Mouse (Mus musculus) T-helper 2 cell (primary cell): ENCODE data around the gene Fgf6.

Source experiments
- in situ Hi-C: fragments of 300-600 bp; cut with MboI, MseI; formaldehyde crosslinking; loops from one replicate; pipeline ENCODE4 v1.15.1; 2025; ENCODE audit warnings: high pct_unique_total_duplicates

The Fgf6 gene

DNA sequence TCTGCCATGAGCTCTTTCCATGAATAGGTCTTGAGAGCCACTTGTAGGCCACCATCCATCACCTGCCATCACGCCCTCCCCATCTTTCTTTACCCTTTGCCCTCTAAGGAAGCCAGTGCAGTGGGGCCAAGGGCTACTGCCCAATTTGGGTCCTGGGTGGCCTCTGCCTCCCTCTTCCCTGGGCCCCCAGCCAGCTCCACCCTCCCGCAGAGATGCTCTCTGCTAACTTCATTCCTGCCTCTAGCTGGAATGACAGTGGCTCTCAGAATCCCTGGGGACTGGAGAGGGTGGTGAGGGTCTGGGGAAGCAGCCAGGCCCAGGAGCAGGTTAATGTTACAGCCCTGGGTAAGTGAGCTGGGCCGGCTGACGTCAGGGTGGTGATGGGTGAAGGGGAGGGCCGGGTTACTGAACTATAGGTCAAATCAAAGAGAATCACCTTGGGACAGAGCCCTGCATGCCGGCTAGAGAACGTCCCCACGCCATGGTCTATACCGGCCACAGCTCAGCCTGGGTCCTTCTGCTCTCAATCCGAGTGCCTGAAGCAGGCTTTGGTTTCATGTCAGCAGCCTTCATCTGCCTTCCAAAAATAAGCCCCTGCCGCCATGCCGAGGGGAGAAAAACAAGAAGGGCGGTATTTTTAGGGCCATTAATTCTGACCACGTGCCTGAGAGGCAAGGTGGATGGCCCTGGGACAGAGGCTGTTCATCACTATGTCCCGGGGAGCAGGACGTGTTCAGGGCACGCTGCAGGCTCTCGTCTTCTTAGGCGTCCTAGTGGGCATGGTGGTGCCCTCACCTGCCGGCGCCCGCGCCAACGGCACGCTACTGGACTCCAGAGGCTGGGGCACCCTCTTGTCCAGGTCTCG, at the start of gene Fgf6:
Gene Fgf6 (plus strand): TSS at position 681 of the 865 bp plus-strand sequence.
- in situ Hi-C loops: no loop called here

DNA sequence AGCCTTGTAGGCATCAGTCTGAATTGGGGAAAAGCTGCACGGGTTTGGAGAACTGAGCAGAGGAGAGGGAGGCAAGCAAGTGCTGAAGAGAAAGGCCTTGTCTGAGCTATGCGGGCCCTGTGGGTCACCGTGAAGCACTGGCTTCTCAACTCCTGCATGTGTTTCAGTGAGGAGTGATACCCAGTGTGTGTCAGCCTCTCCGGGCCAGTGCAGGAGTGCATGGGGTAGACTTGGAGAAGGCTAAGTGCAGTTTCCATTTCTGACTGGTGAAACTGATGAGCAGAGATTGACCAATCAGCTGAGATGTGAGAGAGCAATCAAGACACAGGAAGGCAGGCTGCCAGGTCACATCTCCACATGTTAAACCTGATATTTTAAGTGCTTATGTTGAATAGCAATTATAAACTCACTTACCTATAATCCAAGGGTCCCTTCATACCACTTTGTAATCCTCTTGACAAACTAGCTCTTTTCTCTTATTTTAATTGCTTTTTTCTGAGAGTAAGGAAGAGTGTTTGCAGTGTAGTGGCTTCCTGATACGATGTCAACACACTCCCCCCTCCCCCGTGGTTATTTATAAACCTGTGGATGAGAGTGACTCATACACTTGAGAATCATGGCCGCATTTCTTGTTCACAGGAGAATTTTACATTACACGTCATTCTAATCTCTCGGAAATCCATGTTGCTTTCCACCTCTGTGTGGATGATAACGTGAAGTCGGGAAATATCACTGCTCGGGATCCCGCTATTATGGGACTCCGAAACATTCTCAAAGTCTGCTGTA, 49.0 kb upstream of the Fgf6 start:
- in situ Hi-C loops: loop anchor here (25.0 kb wide), 1 partner anchor 396 kb away; no protein-coding TSS in a partner anchor

DNA sequence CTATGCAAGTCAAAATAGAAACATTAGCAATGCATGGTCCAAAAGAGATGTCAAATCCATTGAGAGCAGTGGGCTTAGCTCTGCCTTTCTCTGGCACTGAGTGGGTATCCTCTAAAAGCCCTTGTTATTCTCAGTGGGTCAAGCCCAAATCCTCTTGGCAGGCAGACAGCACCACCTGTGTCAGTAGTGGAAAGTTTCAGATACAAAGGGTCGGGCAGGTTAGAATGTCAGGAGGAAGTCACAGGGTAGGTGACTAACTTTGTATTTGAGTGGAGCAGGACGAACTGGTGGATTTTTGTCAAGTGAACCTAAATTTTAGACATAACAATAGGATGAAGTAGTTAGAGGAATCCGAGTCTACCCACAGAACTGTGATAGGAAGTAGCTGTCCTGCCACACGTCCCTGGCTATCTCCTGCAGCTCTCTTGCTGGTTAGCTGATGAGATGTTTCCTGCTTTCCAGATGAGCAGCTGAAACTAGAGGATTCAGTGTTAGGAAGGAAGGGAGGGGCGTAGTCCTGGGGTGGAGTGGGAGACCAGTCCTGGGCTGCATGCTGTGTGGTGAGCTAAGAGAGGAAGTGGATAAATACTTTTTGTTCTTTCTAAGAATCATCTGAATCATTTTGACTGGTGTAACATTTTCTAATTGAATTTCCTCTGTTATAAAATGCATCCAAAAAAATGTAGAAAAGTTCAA, 33.7 kb upstream of the Fgf6 start:
- in situ Hi-C loops: no loop called here

DNA sequence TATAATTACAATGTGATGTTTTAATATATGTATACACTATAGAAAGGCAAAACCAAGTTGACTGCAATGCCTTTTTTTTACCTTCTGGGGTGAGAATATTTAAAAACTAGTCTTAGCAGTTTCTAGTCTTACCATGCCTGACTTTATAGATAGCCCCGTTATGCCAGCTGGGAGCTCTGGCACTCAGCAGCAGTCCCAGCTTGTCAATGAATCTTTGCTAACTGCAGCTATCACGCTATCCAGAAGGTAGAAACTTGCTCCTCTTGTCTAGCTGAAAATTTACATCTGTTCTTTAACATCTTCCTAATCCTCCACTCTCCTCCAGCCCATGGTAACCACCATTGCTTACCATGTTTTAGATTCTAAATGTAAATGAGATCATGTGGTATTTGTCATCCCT, 21.7 kb upstream of the Fgf6 start:
- in situ Hi-C loops: no loop called here

DNA sequence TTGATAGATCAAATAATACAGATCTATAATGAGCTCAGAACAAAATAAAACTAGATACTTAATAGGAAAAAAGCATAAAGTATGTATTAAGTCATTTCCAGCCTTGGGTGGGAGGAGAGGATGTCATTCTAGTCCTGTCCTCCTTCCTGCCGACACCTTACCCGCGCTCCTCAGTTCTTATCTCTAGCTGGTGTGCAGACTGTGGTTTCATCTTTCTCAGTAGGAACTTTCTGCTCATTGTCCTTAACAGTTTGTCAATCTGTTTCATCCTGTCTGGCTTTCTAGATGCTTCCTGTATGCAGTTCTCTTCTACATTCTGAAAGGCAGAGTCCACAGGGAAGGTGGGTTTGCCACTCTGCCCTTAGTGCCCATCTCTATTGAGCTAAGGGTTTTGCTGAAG, 19.9 kb upstream of the Fgf6 start:
- in situ Hi-C loops: no loop called here

DNA sequence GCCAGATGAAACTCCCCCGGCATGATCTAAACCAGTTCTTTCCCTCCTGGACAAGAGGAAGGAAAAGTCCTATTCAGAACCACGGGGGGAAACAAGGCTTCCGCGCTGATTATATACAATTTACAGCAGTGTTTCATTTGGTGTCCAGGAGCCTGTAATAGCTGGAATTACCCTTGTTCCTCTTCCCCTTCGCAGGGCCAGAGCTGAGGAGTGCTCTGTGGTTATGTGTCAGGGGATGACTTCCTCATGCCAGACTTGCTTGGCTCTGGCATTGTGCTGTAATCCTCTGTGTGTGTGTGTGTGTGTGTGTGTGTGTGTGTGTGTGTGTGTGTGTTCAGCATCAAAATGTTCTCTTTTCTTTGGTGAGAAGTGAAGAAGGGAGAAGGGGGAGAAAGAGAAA, 19.0 kb upstream of the Fgf6 start:
- in situ Hi-C loops: no loop called here

DNA sequence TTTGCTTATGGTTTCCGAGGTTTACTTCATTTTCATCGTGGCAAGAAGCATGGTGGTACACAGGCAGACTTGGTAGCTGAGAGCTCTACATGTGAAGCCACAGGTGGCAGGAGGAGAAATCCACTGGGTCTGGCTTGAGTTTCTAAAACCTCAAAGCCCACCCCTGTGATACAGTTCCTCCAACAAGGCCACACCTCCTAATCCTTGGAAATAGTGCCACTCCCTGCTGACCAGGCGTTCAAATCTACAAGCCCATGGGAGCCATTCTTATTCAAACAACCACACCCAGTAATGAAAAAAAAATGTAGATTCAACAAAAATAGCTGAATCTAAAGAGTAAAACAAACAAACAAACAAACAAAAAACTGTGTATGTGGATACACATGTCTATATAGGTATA, 9.7 kb upstream of the Fgf6 start:
- in situ Hi-C loops: no loop called here

DNA sequence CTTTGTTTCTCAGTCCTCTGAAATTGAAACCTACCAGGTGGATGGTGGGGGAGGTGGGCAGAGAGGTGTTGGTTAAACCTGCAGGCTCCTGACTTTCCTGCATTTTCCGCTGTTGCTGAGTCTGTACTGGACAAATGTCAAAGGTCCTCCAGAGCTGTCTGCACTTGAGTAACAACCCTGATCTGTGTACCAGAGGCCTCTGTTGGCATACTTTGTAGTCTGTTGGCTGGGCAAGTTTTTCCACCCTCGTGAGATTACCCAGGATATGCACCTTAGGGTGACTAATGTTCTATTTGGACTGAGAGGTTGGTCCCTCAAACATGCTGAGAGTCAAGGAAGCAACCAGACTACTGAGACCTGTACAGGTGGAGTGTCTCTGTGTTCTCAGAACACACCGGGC, 8.8 kb upstream of the Fgf6 start:
- in situ Hi-C loops: no loop called here

DNA sequence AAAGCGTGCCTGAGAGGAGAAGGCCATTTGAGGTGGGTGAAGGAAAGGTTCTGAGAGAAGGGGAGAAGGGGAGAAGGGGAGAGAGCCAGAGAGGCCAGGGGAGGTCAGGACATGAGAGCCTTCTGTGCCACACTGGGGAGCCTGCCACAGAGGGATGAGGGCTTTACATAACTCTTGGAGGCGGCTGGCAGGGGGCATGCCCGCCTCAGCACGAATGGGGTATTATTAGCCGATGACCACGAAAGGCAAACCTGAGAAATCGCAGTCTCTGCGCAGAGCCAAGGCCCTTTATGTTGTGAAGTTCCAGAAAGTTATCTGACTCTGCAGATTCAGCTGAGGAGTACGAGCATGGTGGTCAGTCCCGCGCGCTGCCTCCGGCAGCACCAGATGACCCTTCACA, 5.4 kb upstream of the Fgf6 start:
- in situ Hi-C loops: no loop called here

DNA sequence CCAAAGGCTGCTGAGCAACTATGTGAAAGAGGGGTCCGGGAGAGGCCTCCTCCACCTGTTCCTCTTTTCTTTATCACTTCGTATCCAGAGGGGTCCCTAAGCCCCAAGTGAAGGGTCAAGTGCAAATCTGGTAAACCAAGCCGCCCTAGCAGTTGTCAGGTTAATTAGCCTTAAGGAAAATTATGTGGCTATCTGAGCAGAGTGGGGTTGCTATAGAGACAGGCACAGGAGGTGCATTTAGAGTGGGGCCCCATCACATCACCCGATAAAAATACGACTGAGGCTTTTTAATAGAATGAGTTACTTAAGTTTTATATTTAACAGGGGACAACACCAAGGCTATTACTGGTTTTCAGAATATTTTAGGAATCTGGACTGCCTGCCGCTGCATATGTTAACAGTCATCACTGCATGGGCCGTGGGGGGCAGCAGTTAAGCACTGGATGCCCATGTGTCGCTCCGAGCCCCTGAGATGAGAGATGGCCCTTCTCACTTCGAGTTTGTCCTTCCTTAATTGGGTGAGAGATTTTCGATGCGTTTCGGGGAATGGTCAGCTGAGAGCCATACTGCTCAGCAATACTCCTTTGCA, 3.3 kb upstream of the Fgf6 start:
- in situ Hi-C loops: no loop called here

DNA sequence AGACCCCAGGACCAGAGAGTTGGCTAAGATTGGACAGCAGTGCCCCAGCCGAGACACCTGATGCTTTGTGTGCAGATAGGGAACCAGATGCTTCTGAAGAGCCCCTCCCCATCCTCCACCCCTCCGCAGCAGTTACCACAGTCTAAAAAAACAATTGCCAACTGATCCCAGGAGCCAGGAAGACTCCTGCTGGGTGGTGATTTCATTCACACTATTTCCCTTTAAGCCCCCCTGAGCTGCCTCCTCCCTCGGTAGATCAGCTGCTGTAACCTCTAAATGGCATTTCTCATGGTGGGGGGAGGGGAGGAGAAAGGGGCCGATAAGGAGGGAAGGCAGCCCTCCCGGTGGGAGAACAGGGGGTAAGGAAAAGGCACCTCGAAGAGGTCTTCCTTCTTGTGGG, 3.9 kb downstream of the Fgf6 start:
- in situ Hi-C loops: no loop called here

DNA sequence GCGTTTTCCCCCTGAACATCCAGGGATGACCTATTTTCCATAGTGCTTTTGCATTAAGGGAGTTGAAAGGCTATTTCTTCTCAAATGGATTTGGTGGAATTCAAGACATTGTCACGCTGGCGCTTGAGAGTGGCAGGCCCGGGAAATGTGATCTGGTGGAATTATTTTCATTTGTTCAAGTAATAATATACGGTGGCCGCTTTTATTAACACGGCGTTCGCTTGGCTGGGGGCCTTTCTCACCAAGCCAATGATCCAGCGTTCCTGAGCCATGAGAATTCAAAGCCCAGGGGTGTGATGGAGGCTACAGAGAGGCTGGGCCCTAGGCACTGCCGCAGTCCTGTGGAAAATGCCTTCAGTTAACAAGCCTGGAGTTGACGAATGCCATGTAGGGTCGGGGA, 5.0 kb downstream of the Fgf6 start:
- in situ Hi-C loops: loop anchor here (5.0 kb wide), 1 partner anchor 43 kb away; no protein-coding TSS in a partner anchor

DNA sequence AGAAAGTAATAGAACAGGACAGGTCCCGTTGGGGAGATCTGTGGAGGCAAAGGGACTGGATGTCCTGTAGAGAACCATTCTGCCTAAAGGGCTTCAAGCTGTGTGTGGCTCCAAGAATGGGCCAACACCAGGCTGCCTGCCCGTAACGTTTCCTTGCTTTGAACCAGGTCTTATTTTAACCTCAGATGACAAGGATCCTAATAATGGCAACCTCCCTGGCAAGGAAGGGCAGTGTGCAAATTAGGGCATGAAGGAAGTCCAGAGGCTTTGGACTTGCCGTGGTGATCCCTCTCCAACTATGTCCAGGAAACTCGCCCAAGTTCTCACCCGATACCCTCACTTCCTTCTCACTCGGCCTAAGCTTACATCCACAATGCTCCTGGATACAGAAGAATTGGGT, 9.4 kb downstream of the Fgf6 start:
- in situ Hi-C loops: loop anchor here (5.0 kb wide), 1 partner anchor 48 kb away; no protein-coding TSS in a partner anchor

DNA sequence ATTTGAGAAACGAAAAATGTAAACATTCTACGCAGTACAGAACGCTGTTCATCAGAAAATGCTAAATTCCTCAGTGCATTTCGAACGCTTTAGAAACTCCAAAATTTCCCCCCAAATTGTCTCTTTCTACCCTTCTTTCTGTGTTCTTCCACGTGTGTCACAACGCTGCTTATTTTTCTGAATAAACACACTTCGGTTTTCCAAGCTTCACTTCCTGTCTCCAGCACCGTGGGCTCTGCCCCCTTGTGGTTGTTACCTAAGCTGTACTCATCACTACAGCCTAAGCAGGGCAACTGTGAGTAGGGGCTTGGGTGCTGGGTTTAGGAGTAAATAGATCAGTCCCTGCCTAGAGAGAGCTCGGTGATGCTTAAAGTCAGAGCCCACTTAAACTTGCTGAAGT, 19.4 kb downstream of the Fgf6 start:
- in situ Hi-C loops: loop anchor here (5.0 kb wide), 1 partner anchor 77 kb away; no protein-coding TSS in a partner anchor

DNA sequence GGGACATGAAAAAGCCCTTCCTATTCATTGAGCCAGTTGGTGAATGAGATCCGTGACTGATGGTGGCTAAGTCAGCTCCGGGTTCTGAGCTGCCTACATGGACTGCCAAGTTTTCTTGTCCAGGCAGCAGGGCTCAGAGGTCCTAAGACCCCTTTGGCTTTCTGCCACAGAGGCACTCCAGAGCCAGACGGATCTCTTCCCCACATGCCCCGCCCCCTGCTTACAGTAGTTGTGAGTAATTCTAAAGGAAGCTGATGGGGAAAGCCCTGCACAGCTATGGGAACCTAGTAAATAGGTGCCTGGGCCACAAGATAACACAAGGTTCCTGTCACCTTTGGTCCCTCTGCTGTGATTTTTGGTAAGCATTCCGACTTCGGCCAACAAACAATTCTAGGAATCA, 29.5 kb downstream of the Fgf6 start:
- in situ Hi-C loops: no loop called here

DNA sequence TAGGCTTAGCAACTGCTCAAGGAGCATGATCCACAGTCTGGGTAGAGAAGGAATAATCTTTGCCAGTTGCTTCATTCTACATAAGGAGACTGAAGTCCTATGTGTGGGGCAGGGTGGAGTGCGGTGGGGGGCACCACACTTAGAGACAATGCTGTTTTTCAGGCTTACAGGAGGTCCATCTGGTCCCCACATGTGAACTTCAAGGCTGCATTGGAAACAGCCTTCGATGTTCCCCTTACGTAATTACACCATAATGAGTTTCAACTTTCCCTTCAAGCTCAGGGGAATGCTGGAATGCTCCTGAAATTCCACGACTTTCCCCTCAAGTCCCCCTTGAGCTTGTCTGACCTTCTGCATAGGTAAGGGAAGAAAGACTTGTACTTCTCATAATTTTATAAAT, 35.5 kb downstream of the Fgf6 start:
- in situ Hi-C loops: no loop called here

DNA sequence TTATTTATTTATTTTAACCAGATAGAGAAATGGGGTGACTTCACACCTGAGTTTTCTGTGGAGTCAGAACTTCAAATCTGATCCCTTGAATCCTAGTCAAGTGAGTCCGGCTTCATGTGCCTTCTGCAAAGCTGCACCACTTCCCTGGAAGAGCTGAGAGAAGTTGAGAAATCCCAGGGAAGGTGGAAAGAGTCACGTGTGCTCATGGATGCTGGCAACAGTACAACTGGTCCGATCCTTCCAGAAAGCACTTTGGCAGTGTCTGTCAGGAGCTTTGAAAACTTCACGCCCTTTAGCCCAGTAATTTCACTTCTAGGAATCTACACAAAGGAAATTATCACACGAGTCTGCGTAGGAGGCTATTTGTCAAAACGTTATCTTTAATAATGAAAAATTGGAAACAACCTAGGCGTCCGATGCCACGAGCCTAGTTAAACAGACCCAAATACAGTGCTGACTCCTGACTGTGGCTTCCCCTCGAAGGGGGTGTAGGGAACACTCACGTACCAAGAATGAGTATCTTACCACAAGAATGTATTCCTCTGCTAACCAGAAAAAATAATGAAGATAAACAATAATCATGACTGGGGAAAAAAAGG, 41.7 kb downstream of the Fgf6 start:
- in situ Hi-C loops: no loop called here

DNA sequence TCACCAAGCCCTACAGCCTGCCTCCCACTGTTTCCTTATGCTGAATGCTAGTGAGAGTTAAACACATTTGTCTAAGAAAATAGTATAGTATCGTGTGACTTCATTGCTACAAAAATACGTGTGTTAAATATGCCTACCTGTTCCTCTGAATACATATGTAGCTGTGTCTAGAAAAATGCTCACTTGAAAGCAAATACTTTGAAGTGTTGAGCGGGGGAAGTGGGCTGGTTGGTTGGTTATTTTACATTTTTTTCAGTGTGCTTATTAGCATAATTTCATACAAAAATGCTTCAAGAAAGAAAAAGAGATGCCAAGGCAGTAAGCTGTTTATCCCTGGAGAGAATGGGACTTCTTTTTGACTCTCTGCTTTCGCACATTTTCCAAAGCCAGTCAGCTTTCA, 44.6 kb downstream of the Fgf6 start:
- in situ Hi-C loops: no loop called here

DNA sequence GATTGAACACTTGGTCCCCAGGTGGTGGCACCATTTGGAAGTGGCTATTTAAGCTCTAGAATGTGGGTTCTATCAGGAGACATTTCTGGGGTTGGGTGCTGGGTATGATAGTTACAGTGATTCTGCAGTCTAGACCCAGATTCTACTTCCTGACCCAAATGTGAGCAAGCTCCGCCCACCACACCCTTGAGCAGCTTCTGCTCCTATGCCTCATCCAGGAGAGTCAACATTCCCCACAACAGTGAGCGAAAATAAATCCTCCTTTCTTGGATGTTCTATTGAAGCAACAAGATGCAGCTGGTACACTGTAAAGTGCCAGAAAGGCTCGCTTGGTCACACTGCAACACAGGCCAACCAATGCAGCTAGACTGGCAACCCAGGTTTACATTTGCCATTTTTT, 48.5 kb downstream of the Fgf6 start:
- in situ Hi-C loops: no loop called here

DNA sequence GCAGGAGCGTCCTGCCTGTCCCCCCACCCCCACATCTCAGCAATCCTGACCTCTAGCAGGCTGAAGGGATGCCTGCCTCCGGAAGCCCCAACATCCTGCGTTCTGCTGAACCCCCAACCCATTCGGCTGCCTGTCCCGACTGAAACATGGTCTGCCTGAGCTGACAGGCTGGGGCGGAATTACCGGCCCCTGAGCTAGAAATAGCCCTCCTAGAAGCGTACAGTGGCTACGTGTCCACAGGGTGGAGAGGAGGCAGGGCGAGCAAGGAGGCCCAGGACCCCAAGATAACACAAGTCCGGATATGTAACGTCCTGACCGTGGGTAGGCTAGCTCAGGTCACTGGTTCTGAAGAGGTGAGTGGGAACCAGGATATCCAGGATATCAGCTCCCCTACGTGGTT, 49.4 kb downstream of the Fgf6 start:
- in situ Hi-C loops: no loop called here

DNA sequence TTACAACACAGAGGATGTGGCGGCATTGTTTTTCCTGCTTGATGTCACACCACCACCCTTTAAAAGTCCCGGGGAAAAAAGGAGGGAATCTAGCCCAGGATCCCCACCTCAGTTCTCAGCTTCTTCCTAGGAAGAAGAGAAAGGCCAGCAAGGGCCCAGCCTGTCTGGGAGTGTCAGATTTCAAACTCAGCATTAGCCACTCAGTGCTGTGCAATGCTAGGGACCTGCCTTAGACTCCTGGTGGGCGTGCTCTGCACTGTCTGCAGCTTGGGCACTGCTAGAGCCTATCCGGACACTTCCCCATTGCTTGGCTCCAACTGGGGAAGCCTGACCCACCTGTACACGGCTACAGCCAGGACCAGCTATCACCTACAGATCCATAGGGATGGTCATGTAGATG, 57.4 kb downstream of the Fgf6 start, which contains the start of gene Fgf23:
Gene Fgf23 (plus strand): TSS at position 86 of the 400 bp plus-strand sequence.
- in situ Hi-C loops: no loop called here
